21 mouse cellular contexts compared by ENCODE assay signal in genomic region chr16:38592946-38593345, GRCm38 (mm10).
"Had no signal": no experiment of that assay in that cellular context is flagged by ENCODE, and none has a peak within 500 bp of the region (broad histone marks: within the 10 kb centered on the region; RNA-seq: fewer than 3 reads in every experiment).

No protein-coding gene starts in this region.

- H3K27ac ChIP-seq: lung, embryonic 15.5 days; macrophage; midbrain, embryonic 10.5 days; midbrain, embryonic 13.5 days; midbrain, embryonic 15.5 days; neural tube, embryonic 15.5 days; stomach, embryonic 15.5 days; stomach, postnatal 0 days had no signal

- DNase-seq: liver, postnatal 0 days; lung, adult 2 months; lung, postnatal 14 days; lung, postnatal 36 days; right cerebral cortex, adult 18-20 months; right cerebral cortex, postnatal 25 days; right cerebral cortex, postnatal 4 days; thymus, adult 2 months; thymus, postnatal 25 days; thymus, postnatal 4 days had no signal

- ATAC-seq: liver, postnatal 0 days; lung, postnatal 0 days; midbrain, embryonic 13.5 days; midbrain, embryonic 15.5 days had no signal

- H3K4me1 ChIP-seq: lung, embryonic 15.5 days; midbrain, embryonic 10.5 days; midbrain, embryonic 13.5 days; midbrain, embryonic 15.5 days; neural tube, embryonic 13.5 days; neural tube, embryonic 15.5 days; stomach, embryonic 15.5 days had no signal

- H3K4me3 ChIP-seq: lung, embryonic 15.5 days; midbrain, embryonic 10.5 days; midbrain, embryonic 13.5 days; midbrain, embryonic 15.5 days; myocyte; neural tube, embryonic 13.5 days; neural tube, embryonic 15.5 days; stomach, embryonic 15.5 days had no signal
